ENCODE assay signal across 34 mouse cellular contexts in genomic region chr17:25540731-25541130, GRCm38 (mm10). TPM values are rescaled to one million over a fixed set of nuclear protein-coding genes. Genes with fewer than 3 reads are reported as not detected.
DNase-seq lines count a peak whose midpoint lies in the region; ATAC-seq and TF ChIP-seq lines count a peak whose summit lies in the region.
"Had no signal": no experiment of that assay in that cellular context is flagged by ENCODE, and none has a peak within 500 bp of the region (broad histone marks: within the 10 kb centered on the region; RNA-seq: fewer than 3 reads in every experiment).

No protein-coding gene starts in this region.

- DNase-seq in gastrocnemius, adult 2 months: no peak
- DNase-seq in gastrocnemius, adult 8-10 months (ENCODE audit: low spot score in 2 of 2): no peak
- DNase-seq in midbrain, embryonic 10.5 days (ENCODE audit: low spot score): no peak
- DNase-seq in B cell, adult 2 months: no peak
- DNase-seq: adrenal gland, adult 8-10 months; adrenal gland, postnatal 25 days; cerebellum, adult 11-12 months; cerebellum, adult 8-10 months; cerebellum, postnatal 10 days; cerebellum, postnatal 36 days; embryo, embryonic 11 days; gastrocnemius, postnatal 14 days; heart, adult 11 months; heart, postnatal 10 days; heart, postnatal 4 days; kidney, adult 11 months had no signal

- peaks cover 35% of the 10 kb centered on the region for H3K27me3 ChIP-seq in midbrain, embryonic 10.5 days (ENCODE audit: low read depth, poor library complexity, severe bottlenecking)
- H3K27me3 ChIP-seq in midbrain, embryonic 13.5 days: 0 out of 2 replicates have a peak, but pooled peaks cover 3% of the 10 kb centered on the region
- H3K27me3 ChIP-seq in myocyte (ENCODE audit: control insufficient read depth, insufficient read depth, insufficient read length): no peaks in the 10 kb centered on the region
- H3K27me3 ChIP-seq: embryonic facial prominence, embryonic 13.5 days; forebrain, embryonic 12.5 days; forebrain, embryonic 15.5 days; intestine, embryonic 15.5 days had no signal

- no peak for TF ChIP-seq CTCF in gastrocnemius, adult 2 months (IDR thresholded peaks at IDR 0.05)

- H3K36me3 ChIP-seq in midbrain, embryonic 10.5 days: no peaks in the 10 kb centered on the region
- H3K36me3 ChIP-seq in midbrain, embryonic 13.5 days: no peaks in the 10 kb centered on the region
- no peaks in the 10 kb centered on the region for H3K36me3 ChIP-seq in myocyte (ENCODE audit: control insufficient read depth, insufficient read depth)
- H3K36me3 ChIP-seq: embryonic facial prominence, embryonic 10.5 days; embryonic facial prominence, embryonic 13.5 days; forebrain, embryonic 12.5 days; forebrain, embryonic 15.5 days; heart, embryonic 12.5 days; heart, embryonic 15.5 days; hindbrain, embryonic 12.5 days; intestine, embryonic 15.5 days had no signal

- H3K79me2 ChIP-seq in myocyte (ENCODE audit: control insufficient read depth, insufficient read depth): no peaks in the 10 kb centered on the region

- peaks cover 20% of the 10 kb centered on the region for H3K4me1 ChIP-seq in midbrain, embryonic 10.5 days
- peaks cover 17% of the 10 kb centered on the region for H3K4me1 ChIP-seq in midbrain, embryonic 13.5 days (replicated peaks)

- TF ChIP-seq POLR2A in myocyte (IDR thresholded peaks at IDR 0.05; ENCODE audit: insufficient read length, low read depth): no peak

- H3K4me3 ChIP-seq in gastrocnemius, adult 2 months: no peak overlapping the region
- no peak overlapping the region for H3K4me3 ChIP-seq in midbrain, embryonic 10.5 days
- no peak overlapping the region for H3K4me3 ChIP-seq in midbrain, embryonic 13.5 days (replicated peaks)
- H3K4me3 ChIP-seq in myocyte: no peak overlapping the region
- H3K4me3 ChIP-seq: embryonic facial prominence, embryonic 10.5 days; embryonic facial prominence, embryonic 13.5 days; erythroblast, embryonic 14.5 days; forebrain, embryonic 12.5 days; forebrain, embryonic 15.5 days; heart, embryonic 12.5 days; heart, embryonic 15.5 days; hindbrain, embryonic 12.5 days; intestine, embryonic 15.5 days had no signal

- intact Hi-C loops in gastrocnemius, adult 2 months (cut with DNase I): no loop called here

- no peak overlapping the region for H3K4me2 ChIP-seq in midbrain, embryonic 13.5 days (replicated peaks)
- peak overlapping the region; percentile 97 for H3K4me2 ChIP-seq in myocyte (ENCODE audit: low read depth)
- H3K4me2 ChIP-seq: embryonic facial prominence, embryonic 13.5 days; forebrain, embryonic 12.5 days; forebrain, embryonic 15.5 days; heart, embryonic 12.5 days; heart, embryonic 15.5 days; hindbrain, embryonic 12.5 days; intestine, embryonic 15.5 days had no signal

- H3K9ac ChIP-seq in midbrain, embryonic 13.5 days (replicated peaks): no peak overlapping the region
- H3K9ac ChIP-seq: embryonic facial prominence, embryonic 13.5 days; forebrain, embryonic 12.5 days; forebrain, embryonic 15.5 days; heart, embryonic 12.5 days; heart, embryonic 15.5 days; hindbrain, embryonic 12.5 days; intestine, embryonic 15.5 days had no signal

- 0 out of 2 replicates have a peak overlapping the region, but pooled peaks have one; percentile 41 for H3K27ac ChIP-seq in gastrocnemius, adult 2 months
- H3K27ac ChIP-seq in midbrain, embryonic 10.5 days (replicated peaks): peak overlapping the region; percentile 83
- H3K27ac ChIP-seq in midbrain, embryonic 13.5 days: no peak overlapping the region
- H3K27ac ChIP-seq: embryonic facial prominence, embryonic 10.5 days; embryonic facial prominence, embryonic 13.5 days; forebrain, embryonic 12.5 days; heart, embryonic 15.5 days; hindbrain, embryonic 12.5 days; intestine, embryonic 15.5 days had no signal

- H3K9me3 ChIP-seq in midbrain, embryonic 10.5 days (replicated peaks): no peaks in the 10 kb centered on the region
- H3K9me3 ChIP-seq in midbrain, embryonic 13.5 days: no peaks in the 10 kb centered on the region
- H3K9me3 ChIP-seq: embryonic facial prominence, embryonic 10.5 days; embryonic facial prominence, embryonic 13.5 days; forebrain, embryonic 15.5 days; heart, embryonic 12.5 days; heart, embryonic 15.5 days; hindbrain, embryonic 12.5 days; intestine, embryonic 15.5 days had no signal

- 88% methylated on average over 5 of the region's 5 CpGs for WGBS in midbrain, embryonic 10.5 days
- 83% methylated on average over 5 of the region's 5 CpGs for WGBS in midbrain, embryonic 13.5 days

- H3ac ChIP-seq in myocyte (ENCODE audit: control insufficient read depth, insufficient read length): no peak overlapping the region

- ATAC-seq in midbrain, embryonic 13.5 days: no peak
- ATAC-seq: activated CD4-positive, CD25-positive, alpha-beta regulatory T cell, adult 4 months; CD4-positive, CD25-positive, alpha-beta regulatory T cell, adult 4 months; forebrain, embryonic 15.5 days; hindbrain, embryonic 16.5 days; intestine, embryonic 15.5 days had no signal

TF ChIP-seq in myocyte, 11 proteins besides CTCF, POLR2A, EP300 and RAD21:
- TF ChIP-seq MYOD1 (IDR thresholded peaks at IDR 0.05; ENCODE audit: control insufficient read depth in 1 of 3, insufficient read length in 2 of 3, low read depth in 2 of 3): no peak
- no peak for TF ChIP-seq MYOG (IDR thresholded peaks at IDR 0.05; ENCODE audit: control insufficient read depth in 1 of 3, insufficient read depth in 1 of 3, insufficient read length in 2 of 3, low read depth in 2 of 3)
- TF ChIP-seq TCF12 (IDR thresholded peaks at IDR 0.05; ENCODE audit: insufficient read depth, poor library complexity, severe bottlenecking): no peak
- TF ChIP-seq MAX (IDR thresholded peaks at IDR 0.05; ENCODE audit: low read depth): no peak
- no peak for TF ChIP-seq E2F4 (IDR thresholded peaks at IDR 0.05; ENCODE audit: insufficient read depth)

RNA-seq across cellular contexts. Expression of gene Sox8, which starts 29.8 kb away (rescaled TPM):
- 1 to 10 TPM in 1 of 2 experiments, under 1 TPM in 1; 0.92 to 1.1 TPM for total RNA-seq in gastrocnemius, adult 2 months (2021)
- under 1 TPM; 0.19 to 0.76 (median 0.70) TPM for total RNA-seq in gastrocnemius, adult 8-10 months (2022)
- 2.4 and 3.3 TPM in 2 replicates for polyA plus RNA-seq in midbrain, embryonic 10.5 days (2016; fragmentation: Nextera tagmentation; extraction: Ambion mirVana)
- polyA plus RNA-seq in midbrain, embryonic 13.5 days (2015; fragmentation: Nextera tagmentation; extraction: Ambion mirVana): 5.2 and 7.9 TPM in 2 replicates
- 14.3 TPM for polyA plus RNA-seq in myocyte (2012; fragmentation: generic; extraction: Trizol)
- total RNA-seq: MEL had no signal
- polyA plus RNA-seq: CD4-positive, CD25-positive, alpha-beta regulatory T cell, adult 4 months; erythroblast, embryonic 14.5 days had no signal

RNA-seq across cellular contexts. Expression of gene Lmf1, which starts 38.2 kb away (rescaled TPM):
- total RNA-seq in gastrocnemius, adult 2 months (2021): 10 to 100 TPM in 1 of 2 experiments, 1 to 10 TPM in 1; 9.7 to 14.9 TPM
- total RNA-seq in gastrocnemius, adult 8-10 months (2022): 10 to 100 TPM; 10.4 to 14.1 (median 10.8) TPM
- polyA plus RNA-seq in midbrain, embryonic 10.5 days (2016; fragmentation: Nextera tagmentation; extraction: Ambion mirVana): 22.3 and 22.6 TPM in 2 replicates
- 20.6 and 22.9 TPM in 2 replicates for polyA plus RNA-seq in midbrain, embryonic 13.5 days (2015; fragmentation: Nextera tagmentation; extraction: Ambion mirVana)
- 36.3 TPM for polyA plus RNA-seq in myocyte (2012; fragmentation: generic; extraction: Trizol)

RNA-seq across cellular contexts. Expression of gene Sstr5, which starts 43.6 kb away (rescaled TPM):
- not detected for total RNA-seq in gastrocnemius, adult 2 months (2021)
- total RNA-seq in gastrocnemius, adult 8-10 months (2022): not detected
- polyA plus RNA-seq in midbrain, embryonic 10.5 days (2016; fragmentation: Nextera tagmentation; extraction: Ambion mirVana): not detected in 2 replicates
- polyA plus RNA-seq in midbrain, embryonic 13.5 days (2015; fragmentation: Nextera tagmentation; extraction: Ambion mirVana): 0.15 and 0.24 TPM in 2 replicates
- not detected for polyA plus RNA-seq in myocyte (2012; fragmentation: generic; extraction: Trizol)
- total RNA-seq: gastrocnemius, postnatal 14 days; gastrocnemius, postnatal 4 days; heart, adult 8-10 months; heart, postnatal 10 days; heart, postnatal 4 days; MEL had no signal
- polyA plus RNA-seq: activated CD4-positive, CD25-positive, alpha-beta regulatory T cell, adult 4 months; C2C12; CD4-positive, CD25-positive, alpha-beta regulatory T cell, adult 4 months; erythroblast, embryonic 14.5 days; hindbrain, embryonic 12.5 days had no signal
